Mouse (Mus musculus) erythroid progenitor cell, adult 5-6 weeks (primary cell): Measurements from ENCODE around the gene Il17rd. TPM values are rescaled to one million over a fixed set of nuclear protein-coding genes. Genes with fewer than 3 reads are reported as not detected.

Experiments used
- ATAC-seq: replicated peaks from 2 replicates; pipeline ENCODE4 v1.8.0; 2016; ENCODE audit warnings: moderate number of reproducible peaks, mild to moderate bottlenecking, moderate TSS enrichment, inconsistent platforms; ENCODE audit not compliant: poor library complexity, low FRiP score, severe bottlenecking
- total RNA-seq, 2 experiments: library from RNA; stranded (forward) in 1 of 2; stranded (reverse) in 1 of 2; fragments of 150-400 nt in 1 of 2; fragments of 186-747, 209-891 nt in 1 of 2; gene quantifications; 2 replicates each; pipeline versions ENCODE4 v1.2.3 to v1.2.4; 2015 to 2017; ENCODE audit warnings: low replicate concordance in 2 of 2

The Il17rd gene
- not detected in 2 replicates for total RNA-seq (2015; ENCODE audit: low replicate concordance)
- not detected in 2 replicates for total RNA-seq (2017; ENCODE audit: low replicate concordance)

DNA sequence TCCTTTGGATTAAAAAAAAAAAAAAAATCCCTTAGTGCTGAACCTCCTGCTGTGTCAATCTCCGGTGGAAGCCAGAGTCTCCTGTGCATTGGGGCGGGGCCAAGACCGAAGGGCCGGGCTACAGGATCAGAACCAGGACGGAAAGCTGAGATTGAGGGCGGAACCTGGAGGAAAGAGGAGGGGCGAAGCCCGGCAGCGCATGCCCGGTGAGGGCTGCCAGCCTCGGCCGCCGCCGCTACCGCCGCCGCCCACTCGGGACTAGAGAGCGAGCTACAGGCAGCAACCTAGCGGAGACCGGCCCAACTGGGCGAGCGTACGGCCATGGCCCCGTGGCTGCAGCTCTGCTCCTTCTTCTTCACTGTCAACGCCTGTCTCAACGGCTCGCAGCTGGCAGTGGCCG, at the start of gene Il17rd:
Gene Il17rd, plus strand, starts transcription at position 159 of the 400 bp plus-strand sequence.
- no peak for ATAC-seq

DNA sequence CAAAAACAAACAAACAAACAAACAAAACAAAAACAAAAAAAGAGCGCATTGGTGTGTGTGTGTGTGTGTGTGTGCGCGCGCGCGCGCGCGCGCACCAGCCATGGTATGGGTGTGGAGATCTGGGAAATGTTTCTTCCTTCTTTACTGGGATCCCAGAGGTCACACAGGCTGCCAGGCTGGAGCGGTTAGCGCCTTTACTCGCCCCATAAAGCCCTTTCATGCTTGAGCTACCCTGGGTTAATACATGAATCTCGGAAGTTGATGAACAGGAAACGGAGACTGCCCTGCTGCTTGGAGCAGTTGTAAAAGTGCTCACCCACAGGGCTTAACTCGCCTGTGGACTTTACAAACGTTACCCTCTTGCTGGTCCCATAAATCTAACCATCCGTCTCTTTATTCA, 47.1 kb upstream of the Il17rd start:
- ATAC-seq, result no peak

DNA sequence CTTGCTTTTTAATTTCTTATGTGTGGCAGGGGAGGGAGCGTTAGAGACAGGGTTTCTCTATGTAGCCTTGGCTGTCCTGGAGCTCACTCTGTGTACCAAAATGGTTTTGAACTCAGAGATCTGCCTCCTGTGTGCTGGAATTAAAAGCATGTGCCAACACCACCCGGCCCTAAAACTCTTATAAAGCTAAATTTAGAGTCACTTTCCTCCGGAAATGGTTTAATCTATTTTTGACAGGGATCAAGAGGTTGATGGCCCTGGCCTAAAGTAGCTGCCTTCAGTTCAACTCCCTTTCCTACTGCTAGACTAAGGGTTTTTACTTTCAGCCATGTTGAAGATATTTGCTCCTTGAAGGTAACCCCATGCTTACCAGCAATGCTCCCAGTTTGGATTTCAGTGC, 45.3 kb upstream of the Il17rd start:
- no peak for ATAC-seq

DNA sequence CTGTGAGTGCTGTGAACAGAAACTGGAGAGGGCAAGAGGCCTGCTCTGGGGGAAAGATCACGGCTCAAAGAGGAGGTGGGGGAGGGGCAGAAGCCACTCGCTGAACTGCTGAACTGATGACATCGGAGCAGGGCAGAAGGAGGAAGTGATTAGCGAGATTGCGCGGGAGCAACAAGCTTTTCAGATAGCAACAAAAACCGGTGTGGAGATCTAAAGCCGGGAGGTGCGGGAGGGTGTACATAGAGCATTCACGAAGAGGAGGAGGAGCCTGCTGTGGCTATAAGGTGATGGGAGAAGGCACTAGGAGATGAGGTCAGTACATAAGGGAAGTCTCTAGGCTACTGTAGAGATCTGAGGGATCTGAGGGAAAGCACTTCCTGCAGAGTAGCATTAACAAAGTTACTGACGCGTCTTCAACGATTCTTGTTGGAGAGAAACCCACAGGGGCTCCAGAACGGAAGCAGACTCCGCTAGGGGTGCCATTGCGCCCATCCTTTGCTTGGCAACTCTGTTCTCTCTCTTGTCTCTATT, 44.5 kb upstream of the Il17rd start, which contains the start of gene Hesx1:
Gene Hesx1, plus strand, starts transcription at position 206 of the 531 bp plus-strand sequence.
- no peak for ATAC-seq

GRCm38 (mm10) chr14:26996257-26996656, 42.5 kb upstream of the Il17rd start:
- no peak for ATAC-seq

GRCm38 (mm10) chr14:27000386-27000785, 38.4 kb upstream of the Il17rd start:
- no peak for ATAC-seq

DNA sequence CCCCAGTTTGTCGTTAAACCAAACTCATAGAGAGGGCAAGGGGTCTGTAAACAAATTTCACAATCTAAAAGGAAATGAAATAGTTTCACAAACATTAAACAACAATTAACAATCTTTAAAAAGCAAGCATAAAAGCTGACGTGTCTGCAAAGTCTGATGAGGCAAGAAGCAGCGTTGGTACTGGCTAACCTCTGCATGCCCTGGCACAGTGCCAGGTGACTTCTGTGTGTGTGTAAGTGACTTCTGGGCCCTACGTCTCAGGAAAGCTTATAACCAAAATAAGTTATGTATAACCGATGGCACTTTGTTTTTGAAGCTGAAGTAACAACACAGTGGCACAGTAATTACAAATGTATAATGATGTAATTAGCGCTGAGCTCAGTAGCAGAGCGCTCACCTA, 33.8 kb upstream of the Il17rd start:
- no peak for ATAC-seq

GRCm38 (mm10) chr14:27005937-27006336, 32.8 kb upstream of the Il17rd start:
- no peak for ATAC-seq

- ATAC-seq, result no peak
Observed at GRCm38 (mm10) chr14:27011561-27011960, 27.2 kb upstream of the Il17rd start.

GRCm38 (mm10) chr14:27013658-27014057, 25.1 kb upstream of the Il17rd start:
- no peak for ATAC-seq

DNA sequence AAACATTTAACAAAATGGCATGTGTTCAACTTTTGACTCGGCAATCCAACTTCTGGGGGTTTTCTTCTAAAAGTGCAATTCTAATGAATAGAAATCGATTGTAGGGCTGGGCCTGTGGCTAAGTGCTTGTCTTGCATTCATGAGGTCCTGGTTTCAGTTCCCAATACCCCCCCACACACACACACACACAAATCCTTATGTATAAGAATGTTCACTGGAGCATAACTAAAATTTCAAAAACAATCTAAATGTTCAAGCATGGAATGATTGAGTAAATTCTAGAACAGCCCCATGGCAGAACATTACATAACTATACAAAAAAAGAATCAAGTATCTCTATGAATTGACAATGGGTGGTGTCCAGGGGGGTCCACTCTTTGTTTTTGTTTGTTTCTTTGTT, 20.8 kb upstream of the Il17rd start:
- no peak for ATAC-seq

DNA sequence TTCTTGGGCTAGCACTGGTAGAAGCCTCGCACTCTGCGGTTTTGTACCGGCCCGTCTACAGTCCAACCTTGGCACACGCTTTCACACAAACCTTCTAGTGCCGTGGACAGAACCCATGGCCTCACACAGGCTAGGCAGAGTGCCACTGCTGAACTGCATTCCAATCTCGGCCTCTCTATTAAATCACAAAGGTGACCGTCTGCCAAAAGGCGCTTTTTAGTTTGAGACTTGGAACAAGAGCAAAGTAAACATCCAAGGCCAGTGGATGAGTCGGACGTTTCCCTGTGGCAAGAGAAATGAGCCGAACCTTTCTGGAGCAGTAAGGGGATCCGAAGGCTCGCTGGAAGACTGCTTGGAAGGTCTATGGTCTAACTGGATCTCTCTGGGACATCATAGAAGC, 18.9 kb upstream of the Il17rd start:
- ATAC-seq, result no peak

GRCm38 (mm10) chr14:27022876-27023275, 15.9 kb upstream of the Il17rd start:
- no peak for ATAC-seq

- ATAC-seq, result no peak
Observed at GRCm38 (mm10) chr14:27024664-27025063, 14.1 kb upstream of the Il17rd start.

GRCm38 (mm10) chr14:27029771-27030173, 9.0 kb upstream of the Il17rd start:
- no peak for ATAC-seq

DNA sequence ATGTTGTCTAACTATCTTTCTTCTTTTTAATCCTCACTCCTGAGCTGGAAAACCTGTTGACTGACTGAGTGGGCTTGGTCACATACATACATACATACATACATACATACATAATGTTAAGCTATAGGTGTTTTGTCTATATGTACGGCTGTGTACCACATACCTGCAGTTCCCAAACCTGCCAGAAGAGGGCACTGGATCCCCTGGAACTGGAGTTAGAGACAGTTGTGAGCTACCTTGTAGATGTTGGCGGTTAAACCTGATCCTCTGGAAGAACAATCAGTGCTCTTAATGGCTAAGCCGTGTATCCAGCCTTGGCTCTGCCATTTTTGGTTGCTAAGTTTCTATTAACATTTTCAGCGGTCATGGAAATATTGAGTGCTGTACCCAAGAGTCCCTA, 7.6 kb upstream of the Il17rd start:
- no peak for ATAC-seq

- ATAC-seq, result no peak
Observed at GRCm38 (mm10) chr14:27037513-27037912, 1.2 kb upstream of the Il17rd start.

DNA sequence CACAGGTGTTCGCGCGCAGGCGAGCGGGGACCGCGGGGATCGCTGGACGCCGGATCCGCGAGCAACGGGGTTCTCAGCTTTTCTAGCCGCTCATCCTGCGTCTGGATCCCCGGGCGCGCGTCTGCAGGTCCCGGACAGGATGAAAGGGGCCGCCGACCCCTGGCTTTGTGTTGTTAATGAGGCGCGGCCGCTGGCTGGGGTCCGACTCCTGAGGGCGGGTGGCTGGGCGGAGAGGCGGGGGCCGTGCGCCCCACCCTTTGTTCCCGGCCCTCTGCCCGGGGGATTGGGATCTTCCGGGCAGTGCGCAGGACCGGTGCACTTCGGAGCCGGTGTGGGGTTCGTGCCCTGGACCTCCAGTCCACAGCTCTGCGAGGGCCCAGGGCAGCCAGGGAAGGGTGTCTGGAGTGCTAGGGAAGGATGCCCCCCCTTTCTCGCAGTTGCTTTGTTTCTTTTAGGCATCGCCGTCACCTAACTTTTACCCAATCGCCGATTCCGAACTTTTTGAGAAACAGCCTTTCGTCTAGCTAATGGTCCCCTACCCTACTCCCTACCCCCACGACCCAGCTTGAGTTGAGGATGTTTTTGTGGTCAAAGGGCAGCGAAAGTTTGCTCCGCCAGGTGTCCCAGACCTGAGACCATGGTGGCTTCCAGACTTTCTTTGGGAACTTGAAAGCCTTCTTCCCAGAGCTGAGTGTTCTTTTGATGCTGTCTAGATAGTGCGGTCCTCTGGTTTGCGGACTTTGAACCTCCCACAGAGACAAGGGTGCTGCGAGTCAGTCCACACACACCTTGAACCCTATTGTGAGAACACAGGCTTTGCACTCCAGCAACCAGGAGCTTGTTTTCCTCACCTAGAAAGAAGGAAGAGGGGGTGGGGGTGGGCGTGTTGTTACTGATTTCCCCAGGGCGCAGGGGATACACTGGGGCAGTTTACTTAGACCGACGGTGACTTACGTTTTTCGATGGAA, 824 bp downstream of the Il17rd start:
- ATAC-seq, result no peak

- ATAC-seq, result no peak
Observed at GRCm38 (mm10) chr14:27040451-27040850, 1.7 kb downstream of the Il17rd start.

DNA sequence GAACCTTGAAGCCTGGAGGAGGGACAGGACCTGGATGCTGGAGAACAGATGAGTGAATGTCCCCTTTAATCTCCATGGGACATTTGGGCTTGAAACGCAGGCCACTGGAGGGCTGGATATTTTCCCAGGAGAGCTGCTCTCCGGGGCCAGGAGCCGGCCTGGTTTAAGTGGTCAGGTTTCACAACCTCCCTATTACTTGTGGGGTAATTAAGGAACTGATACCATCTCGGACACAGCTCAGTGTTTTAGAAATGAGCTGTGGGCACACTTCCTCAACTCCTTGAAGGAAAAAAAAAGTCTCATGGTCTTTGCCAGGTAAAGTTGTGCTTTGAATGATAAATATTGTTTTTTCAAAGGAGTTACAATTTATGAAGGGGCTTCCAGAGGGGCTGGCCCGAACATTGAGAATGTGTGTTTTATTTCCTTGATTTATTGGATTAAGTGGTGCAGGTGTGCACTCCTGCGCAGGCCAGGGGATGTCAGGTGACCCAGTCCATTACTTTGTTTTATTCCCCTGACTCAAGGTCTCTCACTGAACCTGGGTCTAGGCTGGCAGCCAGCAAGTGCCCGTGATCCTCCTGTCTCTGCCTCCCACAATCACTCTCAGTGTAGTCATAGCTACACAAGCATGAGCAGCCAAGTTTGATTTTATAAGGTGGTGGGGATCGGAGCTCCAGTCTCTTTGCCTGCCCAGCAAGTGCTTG, 3.7 kb downstream of the Il17rd start:
- no peak for ATAC-seq

DNA sequence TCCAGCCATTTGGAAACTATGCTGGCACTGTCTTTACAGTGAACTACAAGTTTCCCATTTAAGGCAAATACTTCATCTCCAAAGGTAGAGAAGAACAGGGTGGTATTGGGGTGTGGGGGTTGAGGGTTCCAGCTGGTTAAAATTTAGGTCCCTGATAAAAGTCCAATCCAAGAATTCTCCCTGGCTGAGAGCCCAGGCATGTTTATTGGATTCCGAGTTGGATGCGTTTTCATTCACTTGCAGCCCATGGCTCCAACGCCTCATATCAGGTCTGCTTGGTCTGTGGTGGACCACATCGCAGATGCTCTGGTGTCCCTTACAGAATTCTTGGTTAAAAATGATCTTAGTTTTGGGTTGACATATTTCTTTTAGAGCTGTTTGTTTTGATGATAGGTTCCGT, 4.7 kb downstream of the Il17rd start:
- no peak for ATAC-seq
